Comparison of ENCODE assay signal across 10 mouse cellular contexts in the genomic region with DNA sequence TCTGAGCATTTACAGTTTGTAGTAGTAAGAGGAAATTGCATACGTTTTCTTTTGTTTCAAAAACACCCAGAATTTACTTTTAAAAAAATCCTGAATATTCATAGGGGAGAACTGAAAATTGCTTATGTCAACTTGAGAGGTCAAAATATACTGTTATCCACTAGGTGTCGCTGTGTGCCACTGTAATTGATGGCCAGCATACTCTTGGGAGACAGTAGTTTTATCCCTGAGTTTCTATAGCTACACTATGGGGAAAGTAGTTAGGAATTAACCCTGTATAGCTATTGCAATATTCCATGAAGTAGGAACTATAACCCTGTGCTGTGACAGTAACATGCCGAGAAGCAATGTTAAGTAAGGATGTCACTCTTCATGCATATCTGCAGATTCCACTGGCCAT. TPM values are rescaled to one million over a fixed set of nuclear protein-coding genes. Genes with fewer than 3 reads are reported as not detected.
DNase-seq lines count a peak whose midpoint lies in the region; TF ChIP-seq lines count a peak whose summit lies in the region.
"Had no signal": no experiment of that assay in that cellular context is flagged by ENCODE, and none has a peak within 500 bp of the region (broad histone marks: within the 10 kb centered on the region; RNA-seq: fewer than 3 reads in every experiment).

No protein-coding gene starts in this region.

- no peak overlapping the region for H3K4me3 ChIP-seq in heart, adult 2 months
- H3K4me3 ChIP-seq: embryonic facial prominence, embryonic 13.5 days; limb, embryonic 12.5 days had no signal

- TF ChIP-seq POLR2A in heart, adult 2 months (IDR thresholded peaks at IDR 0.05; ENCODE audit: insufficient read depth, low read depth, low read length), result no peak

- H3K36me3 ChIP-seq in heart, adult 2 months (ENCODE audit: control insufficient read depth, insufficient read depth, low read length), result no peaks in the 10 kb centered on the region
- H3K36me3 ChIP-seq: embryonic facial prominence, embryonic 13.5 days; limb, embryonic 12.5 days had no signal

- no peaks in the 10 kb centered on the region for H3K27me3 ChIP-seq in heart, adult 2 months (ENCODE audit: control insufficient read depth, insufficient read depth, low read length)
- H3K27me3 ChIP-seq: embryonic facial prominence, embryonic 13.5 days; limb, embryonic 12.5 days had no signal

- DNase-seq in heart, adult 2 months, result no peak
- DNase-seq in heart, postnatal 25 days (ENCODE audit: low spot score), result no peak
- DNase-seq in urinary bladder, postnatal 25 days (ENCODE audit: low spot score), result peak; percentile 22
- DNase-seq in urinary bladder, postnatal 10 days (ENCODE audit: low spot score), result no peak
- DNase-seq in cerebellum, adult 8-10 months, result peak; percentile 5
- peak; percentile 49 for DNase-seq in hindlimb bud, embryonic 11.5 days (ENCODE audit: extremely low spot score, low read depth, low spot score)
- DNase-seq in lung, postnatal 36 days, result peak; percentile 65
- DNase-seq in telencephalon, adult 2 months (ENCODE audit: low read depth, low spot score), result peak; percentile 32

- no peak for TF ChIP-seq EP300 in heart, adult 2 months (IDR thresholded peaks at IDR 0.05; ENCODE audit: insufficient read depth, low read depth, low read length)

- TF ChIP-seq CTCF in heart, adult 2 months (IDR thresholded peaks at IDR 0.05), result peak; percentile 81

- no peak overlapping the region for H3K9ac ChIP-seq in heart, adult 2 months (ENCODE audit: low read depth, low read length)
- H3K9ac ChIP-seq: embryonic facial prominence, embryonic 13.5 days; limb, embryonic 12.5 days had no signal

- intact Hi-C loops in heart, adult 2 months (cut with DNase I), result loop anchor here (2.0 to 10.0 kb wide), 4 partner anchors 123 to 193 kb away; partner anchors contain the start of gene Rgs2
- intact Hi-C loops in heart, postnatal 25 days (cut with DNase I), result loop anchor here (2.0 to 10.0 kb wide), 2 partner anchors 157 to 183 kb away; no protein-coding TSS in a partner anchor

- H3K79me2 ChIP-seq in heart, adult 2 months (replicated peaks; ENCODE audit: control insufficient read depth, insufficient read depth, low read length), result no peaks in the 10 kb centered on the region

- no peak overlapping the region for H3K27ac ChIP-seq in heart, adult 2 months
- H3K27ac ChIP-seq: embryonic facial prominence, embryonic 13.5 days; limb, embryonic 12.5 days had no signal

- WGBS in heart, adult 2 months, result 34% methylated on average over 3 of the region's 3 CpGs

- no peaks in the 10 kb centered on the region for H3K4me1 ChIP-seq in heart, adult 2 months (ENCODE audit: control insufficient read depth, insufficient read depth, low read length)
- H3K4me1 ChIP-seq: embryonic facial prominence, embryonic 13.5 days; limb, embryonic 12.5 days had no signal

RNA-seq across cellular contexts. Expression of gene Rgs13, which starts 20.5 kb away (rescaled TPM):
- not detected for total RNA-seq in heart, adult 2 months (2021)
- polyA plus RNA-seq in heart, adult 2 months (2012; rRNA removed), result not detected in 2 replicates
- total RNA-seq in heart, postnatal 25 days (2021), result not detected
- polyA plus RNA-seq: limb, embryonic 12.5 days had no signal

RNA-seq across cellular contexts. Expression of gene Rgs1, which starts 51.4 kb away (rescaled TPM):
- not detected for total RNA-seq in heart, adult 2 months (2021)
- polyA plus RNA-seq in heart, adult 2 months (2012; rRNA removed), result not detected in 2 replicates
- under 1 TPM in 1 of 2 experiments, not detected in 1; 0.18 TPM for total RNA-seq in heart, postnatal 25 days (2021)
- polyA plus RNA-seq: limb, embryonic 12.5 days had no signal

Comparison
In these comparisons a context has a peak if more than half of its experiments do, and no peak if none do; other contexts are left out.
1. DNase-seq: peak in urinary bladder, postnatal 25 days (single experiment), cerebellum, adult 8-10 months (single experiment), hindlimb bud, embryonic 11.5 days (single experiment), lung, postnatal 36 days (single experiment) and telencephalon, adult 2 months (single experiment); none in heart, adult 2 months (0 of 2), heart, postnatal 25 days (single experiment) and urinary bladder, postnatal 10 days (single experiment).